Mouse (Mus musculus): ENCODE measurements around the gene Tradd.
"Not testable (repeated sequence)": the region's sequence is repeated elsewhere in the genome, so short reads cannot be mapped to it uniquely, and the experiment has no call there.

Tradd gene

DNA sequence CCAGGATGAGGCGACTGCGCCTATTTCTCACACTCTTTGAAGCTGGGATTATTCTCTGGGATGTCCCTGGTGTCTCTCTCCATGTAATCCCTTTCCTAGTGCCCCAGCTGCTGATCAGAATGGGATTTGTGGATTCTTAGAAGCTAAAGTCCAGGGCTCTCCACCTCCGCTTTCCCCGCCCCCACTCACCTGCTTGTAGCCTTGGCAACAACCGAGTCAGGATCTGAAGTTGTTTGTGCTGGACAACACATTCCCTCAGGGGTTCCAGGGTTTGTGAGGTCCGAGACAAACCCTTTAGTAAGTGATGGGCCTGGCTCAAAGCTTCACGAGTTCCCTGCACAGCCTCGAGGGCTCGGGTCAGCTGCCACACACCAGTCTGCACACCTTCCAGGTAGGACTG, 30.4 kb upstream of the Tradd start:
- no peak for DNase-seq

DNA sequence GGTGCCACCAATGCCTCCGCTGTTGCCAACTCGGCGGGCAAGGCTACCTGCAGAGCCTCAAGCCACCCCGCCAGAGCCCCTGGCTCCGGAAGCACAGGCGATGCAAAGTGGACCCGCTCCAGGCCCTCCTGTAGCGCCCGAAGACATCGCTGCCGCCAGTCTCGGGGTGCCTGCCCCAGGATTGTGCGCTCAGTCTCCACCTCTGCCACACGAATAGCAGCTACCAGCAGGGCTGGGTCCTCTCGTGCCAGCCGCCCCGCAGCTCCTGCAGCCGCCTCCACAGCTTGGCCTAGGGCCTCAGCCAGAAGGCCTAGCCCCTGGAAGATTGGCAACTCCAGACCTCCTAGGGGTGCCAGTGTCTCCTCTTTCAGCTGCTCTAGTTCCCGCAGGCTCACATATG, 29.0 kb upstream of the Tradd start:
- no peak for DNase-seq

DNA sequence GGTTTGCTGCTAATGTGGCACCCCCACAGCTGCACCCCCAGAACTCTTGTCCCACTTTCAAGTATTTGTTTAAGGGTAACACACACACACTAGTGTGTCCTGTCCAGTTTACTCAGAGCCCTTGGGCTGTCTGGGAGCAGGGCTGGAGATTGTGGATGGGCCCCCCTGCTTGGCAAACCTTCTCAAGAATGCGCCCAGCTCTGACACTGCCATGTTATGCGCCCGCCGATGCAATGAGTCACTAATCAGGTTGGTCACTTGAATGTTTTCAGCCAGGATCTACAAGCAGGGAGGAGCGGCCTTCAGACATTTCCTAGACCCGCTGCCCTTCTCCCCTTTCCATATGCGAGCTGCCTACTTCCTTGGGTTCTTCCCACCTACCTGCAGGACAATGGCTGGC, 28.1 kb upstream of the Tradd start:
- DNase-seq: no peak

DNA sequence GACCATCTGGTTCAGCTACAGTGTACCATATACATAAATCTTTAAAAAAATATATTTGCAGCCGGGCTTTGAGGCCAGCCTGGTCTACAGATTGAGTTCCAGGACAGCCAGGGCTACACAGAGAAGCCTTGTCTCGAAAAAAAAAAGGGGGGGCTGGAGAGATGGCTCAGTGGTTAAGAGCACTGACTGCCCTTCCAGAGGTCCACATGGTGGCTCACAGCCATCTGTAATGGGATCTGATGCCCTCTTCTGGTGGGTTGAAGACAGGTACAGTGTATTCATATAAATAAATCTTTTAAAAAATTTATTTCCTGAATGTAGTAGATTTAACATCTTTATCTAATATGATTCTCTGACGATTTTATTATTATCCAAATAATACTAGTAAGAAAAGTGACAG, 27.4 kb upstream of the Tradd start:
- DNase-seq: not testable (repeated sequence)

DNA sequence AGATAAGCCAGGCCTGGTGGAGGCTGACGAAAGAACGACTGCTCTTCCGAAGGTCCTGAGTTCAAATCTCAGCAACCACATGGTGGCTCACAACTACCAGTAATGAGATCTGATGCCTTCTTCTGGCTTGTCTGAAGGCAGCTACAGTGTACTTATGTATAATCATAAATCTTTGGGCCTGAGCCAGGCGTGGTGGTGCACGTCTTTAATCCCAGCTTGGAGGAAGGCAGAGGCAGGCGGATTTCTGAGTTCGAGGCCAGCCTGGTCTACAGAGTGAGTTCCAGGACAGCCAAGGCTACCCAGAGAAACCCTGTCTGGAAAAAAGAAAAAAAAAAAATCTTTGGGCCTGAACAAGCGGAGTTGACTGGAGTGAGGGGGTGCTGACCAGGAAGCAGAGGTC, 27.0 kb upstream of the Tradd start:
- DNase-seq: not testable (repeated sequence)

DNA sequence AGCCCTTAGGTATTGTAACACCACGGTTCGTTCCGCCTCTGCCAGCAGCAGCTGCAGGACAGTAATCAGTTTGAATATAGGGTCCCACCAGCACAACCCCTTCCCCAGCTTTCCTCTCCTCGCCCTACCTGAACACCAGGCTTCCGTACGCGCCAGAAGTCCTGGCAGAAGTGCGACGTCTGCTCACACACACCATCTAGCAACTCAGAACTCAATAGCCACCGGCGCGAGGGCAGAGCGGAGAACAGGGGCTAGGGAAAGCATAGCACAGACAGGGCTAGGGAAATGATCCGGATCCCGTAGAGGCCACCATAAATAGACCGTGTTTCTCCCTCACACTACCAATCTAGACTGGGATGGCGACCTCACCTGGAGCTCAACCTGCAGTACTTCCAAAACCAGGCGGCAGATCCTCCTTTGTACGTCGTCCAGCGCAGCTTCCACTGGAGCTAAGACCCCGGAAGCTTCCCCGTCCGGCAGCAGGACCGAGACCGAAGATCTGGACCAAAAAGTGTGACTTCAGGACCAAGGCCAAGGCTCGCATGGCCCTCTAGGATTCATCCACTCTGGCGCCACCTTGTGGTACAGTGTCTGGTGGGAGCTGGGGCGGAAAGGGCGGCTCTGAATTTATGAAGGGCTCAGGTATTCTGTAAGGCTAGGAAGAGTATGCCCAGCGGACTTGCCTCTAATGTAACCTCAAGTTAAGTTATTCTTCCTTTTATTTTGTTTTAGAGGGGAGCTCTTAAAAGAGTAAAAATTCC, 26.3 kb upstream of the Tradd start:
- DNase-seq: peak; percentile 92

- DNase-seq: no peak
These were observed 25.5 kb upstream of the Tradd start, which contains the start of gene 4931428F04Rik for GRCm38 (mm10) chr8:105289805-105290460. Gene 4931428F04Rik, minus strand, starts transcription at chr8:105289864.

GRCm38 (mm10) chr8:105288958-105289732, 24.7 kb upstream of the Tradd start:
- peak; percentile 91 for DNase-seq

DNA sequence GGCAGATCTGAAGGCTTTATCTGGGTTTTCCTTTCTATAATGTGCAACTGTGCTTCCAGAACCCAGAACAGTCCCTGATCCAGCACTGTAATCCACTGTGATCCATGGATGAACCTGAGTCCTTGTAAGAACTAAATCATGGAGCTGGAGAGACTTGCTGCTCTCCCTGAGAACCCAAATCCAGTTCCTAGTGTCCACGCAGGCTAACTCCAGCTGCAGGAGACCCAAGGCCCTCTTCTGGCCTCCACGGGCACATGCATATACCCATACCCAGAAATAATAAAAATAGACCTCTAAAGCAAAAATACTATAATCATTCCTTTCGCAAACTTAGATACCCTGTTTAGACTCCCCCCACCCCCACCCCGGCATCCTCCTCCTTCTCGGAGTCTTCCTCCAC, 23.8 kb upstream of the Tradd start:
- no peak for DNase-seq

- no peak for DNase-seq
These were observed 22.5 kb upstream of the Tradd start for GRCm38 (mm10) chr8:105286907-105287306.

DNA sequence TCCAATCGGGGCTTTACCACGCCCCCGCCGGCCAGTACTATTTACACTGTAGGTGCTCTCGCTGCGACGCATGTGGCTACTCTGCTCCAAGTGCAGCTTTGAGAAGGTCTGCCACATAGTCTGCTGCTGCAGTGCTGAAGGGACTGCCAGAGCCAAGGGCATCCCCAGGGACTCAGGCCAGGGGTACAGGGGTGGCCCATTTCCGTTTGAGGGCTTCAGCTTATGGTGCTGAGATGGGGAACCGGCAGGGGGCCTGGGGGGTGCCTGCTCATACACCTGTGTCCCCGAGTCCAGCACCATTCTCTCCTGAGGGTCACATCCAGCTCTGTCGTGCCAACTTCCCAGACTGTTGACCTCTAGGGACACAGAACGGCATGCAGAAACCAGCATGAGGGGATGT, 21.1 kb upstream of the Tradd start:
- no peak for DNase-seq

- no peak for DNase-seq
These were observed 18.7 kb upstream of the Tradd start for GRCm38 (mm10) chr8:105283074-105283473.

GRCm38 (mm10) chr8:105282239-105282638, 17.8 kb upstream of the Tradd start:
- DNase-seq: no peak

GRCm38 (mm10) chr8:105281821-105282220, 17.4 kb upstream of the Tradd start:
- no peak for DNase-seq

- DNase-seq: no peak
These were observed 16.2 kb upstream of the Tradd start for GRCm38 (mm10) chr8:105280567-105280966.

DNA sequence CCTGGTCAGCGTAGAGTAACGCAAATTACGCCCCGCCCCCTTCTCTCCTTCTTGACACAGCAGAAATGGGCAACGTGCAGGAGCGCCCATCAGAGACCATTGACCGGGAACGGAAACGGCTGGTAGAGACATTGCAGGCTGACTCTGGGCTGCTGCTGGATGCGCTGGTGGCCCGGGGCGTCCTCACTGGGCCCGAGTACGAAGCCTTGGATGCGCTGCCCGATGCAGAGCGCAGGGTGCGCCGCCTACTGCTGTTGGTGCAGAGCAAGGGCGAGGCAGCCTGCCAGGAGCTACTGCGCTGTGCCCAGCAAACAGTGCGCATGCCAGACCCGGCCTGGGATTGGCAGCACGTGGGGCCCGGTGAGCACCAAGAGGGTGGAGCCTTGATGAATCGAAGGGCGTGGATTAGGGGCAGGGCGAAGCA, 14.5 kb upstream of the Tradd start:
- DNase-seq: peak; percentile 93

DNA sequence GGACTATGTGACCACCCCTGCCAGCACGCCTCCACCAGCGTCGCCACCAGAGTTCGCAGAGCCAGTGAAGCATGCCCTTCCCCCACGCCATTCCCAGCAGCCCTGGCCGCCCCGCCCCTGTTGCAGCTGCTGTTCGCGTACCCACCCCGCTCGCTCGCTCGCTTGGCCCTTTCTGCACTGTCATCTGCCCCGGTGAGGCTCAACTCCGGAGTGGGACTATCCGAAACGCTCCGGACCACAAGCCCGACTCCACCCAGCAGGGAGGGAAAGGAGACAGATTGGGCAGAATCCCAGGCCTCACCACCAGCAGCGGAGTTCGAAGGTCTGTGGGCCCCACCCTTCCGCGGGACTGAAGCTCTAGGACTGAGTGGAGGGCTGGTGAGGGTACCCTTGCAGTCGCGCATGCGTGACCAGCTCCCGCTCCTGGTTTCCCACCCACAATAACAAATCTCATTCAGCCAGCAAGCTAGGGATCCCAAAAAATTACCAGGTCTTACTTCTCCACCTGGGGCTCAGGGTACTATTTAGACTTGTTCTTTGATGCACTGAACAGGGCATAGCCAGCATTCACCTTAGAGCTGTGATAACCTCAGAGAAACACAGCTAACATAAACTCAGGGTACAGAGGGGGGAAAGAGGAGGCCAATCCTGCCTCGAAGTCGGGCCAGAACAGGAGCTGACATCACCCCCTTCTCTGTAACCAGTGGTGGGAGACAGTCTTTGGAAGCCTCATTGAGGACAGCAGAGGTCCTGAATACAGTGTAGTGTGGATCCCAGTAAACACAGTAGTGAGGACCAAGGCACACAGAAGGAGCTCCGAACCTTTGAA, 12.1 kb upstream of the Tradd start:
- no peak for DNase-seq

- DNase-seq: no peak
These were observed 11.4 kb upstream of the Tradd start, which contains the start of gene Nol3 for GRCm38 (mm10) chr8:105275840-105276239. Gene Nol3, plus strand, starts transcription at chr8:105276140.

DNA sequence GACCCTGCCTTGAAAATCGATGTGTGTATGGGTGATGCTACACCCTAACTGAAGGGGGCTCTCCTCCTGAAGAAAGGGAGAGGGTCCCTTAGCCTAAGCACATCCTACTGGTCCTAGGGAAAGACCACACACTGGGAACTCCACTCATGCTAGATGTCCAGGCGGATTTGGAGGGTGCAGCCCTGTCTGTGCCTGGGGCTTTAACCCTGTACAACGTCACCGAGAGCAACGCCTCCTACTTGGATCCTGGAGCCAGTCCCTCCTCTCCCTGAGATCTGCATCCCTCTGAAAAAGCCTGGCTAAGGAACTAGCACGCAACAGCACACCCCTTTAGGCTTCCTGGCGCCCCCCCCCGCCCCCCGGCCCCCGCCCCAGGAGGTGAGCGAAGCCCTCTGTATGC, 11.0 kb upstream of the Tradd start:
- no peak for DNase-seq

- no peak for DNase-seq
These were observed 6.4 kb upstream of the Tradd start for GRCm38 (mm10) chr8:105270916-105271186.

DNA sequence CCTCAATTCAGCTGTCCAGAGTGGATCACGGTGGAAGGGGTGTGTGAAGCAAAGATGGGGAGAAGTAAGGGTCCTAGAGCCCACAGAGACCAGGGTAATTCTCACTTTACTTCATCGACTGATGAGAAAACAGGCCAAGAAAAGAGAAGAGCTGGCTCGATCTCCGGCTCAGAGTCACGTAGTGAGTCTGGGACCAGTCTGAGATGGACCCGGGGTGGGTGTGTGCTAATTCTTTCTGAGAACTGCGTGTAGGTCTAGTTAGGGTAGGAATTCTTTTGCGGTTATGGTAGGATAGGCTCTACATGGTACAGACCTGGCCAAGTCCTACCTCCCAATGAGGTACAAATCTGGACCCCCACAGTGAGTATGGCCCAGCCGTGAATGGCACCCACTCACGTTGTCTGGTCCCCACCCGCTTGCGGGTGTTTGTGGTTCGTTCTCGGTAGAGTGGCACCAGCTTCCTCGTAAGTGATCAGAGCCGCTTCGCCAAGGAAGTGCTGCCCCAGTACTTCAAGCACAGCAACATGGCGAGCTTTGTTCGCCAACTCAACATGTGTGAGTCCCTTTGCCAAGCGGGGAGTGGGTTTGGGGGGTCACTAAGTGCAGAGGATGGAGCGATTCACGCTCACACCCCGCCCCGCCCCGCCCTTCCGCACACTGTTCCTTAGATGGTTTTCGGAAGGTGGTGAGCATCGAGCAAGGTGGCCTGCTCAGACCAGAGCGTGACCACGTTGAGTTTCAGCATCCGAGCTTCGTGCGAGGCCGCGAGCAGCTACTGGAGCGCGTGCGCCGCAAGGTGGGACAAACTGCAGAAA, 5.9 kb upstream of the Tradd start:
- no peak for DNase-seq

DNA sequence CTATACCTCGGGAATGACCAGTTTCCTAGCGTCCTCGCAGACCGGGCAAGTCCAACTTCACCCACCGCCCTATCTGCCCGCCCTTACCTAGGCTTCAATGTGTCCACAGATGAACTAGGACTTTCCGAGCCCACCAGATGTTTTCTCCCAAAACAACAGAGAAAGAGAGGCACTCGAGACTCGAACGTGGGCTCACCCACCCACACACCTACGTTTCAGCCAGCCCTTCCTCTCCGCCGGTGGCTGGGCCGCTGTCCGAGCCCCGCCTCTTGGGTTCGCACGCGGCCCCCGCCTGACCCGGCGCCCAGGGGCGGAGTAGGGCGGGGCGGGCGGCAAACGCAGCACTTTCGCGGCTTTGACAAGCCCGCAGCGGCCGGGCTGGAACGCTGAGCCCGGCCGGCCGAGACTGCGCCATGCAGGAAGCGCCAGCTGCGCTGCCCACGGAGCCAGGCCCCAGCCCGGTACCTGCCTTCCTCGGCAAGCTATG, 5.1 kb upstream of the Tradd start, which contains the start of gene Hsf4:
Hsf4 (plus strand) TSS at position 341 of the 487 bp plus-strand sequence.
- peak; percentile 72 for DNase-seq
